Mouse (Mus musculus) embryonic facial prominence, embryonic 14.5 days (tissue): ENCODE results near the gene Zscan2. TPM values are rescaled to one million over a fixed set of nuclear protein-coding genes. Genes with fewer than 3 reads are reported as not detected.

ENCODE experiments used
- ATAC-seq: fragments of 200-750 bp; cut with Nextera tagmentation; 2 replicates; pipeline ENCODE4 v1.8.0; 2017; ENCODE audit warnings: low read depth, moderate number of reproducible peaks, moderate TSS enrichment
- DNase-seq: peaks from one replicate; pipeline ENCODE4 v3.0.0-alpha.2; 2015; ENCODE audit warnings: low spot score
- H3K27ac ChIP-seq: fragments of 300-500 bp; sonication (generic); replicated peaks from 2 replicates; pipeline ENCODE4 v1.5.1; 2014; ENCODE audit warnings: low read depth, mild to moderate bottlenecking, low read length, moderate library complexity
- H3K27me3 ChIP-seq: fragments of 300-500 bp; sonication (generic); replicated peaks from 2 replicates; pipeline ENCODE4 v1.6.1; 2014; ENCODE audit warnings: low read length; ENCODE audit not compliant: control insufficient read depth, insufficient read depth
- H3K36me3 ChIP-seq: fragments of 300-500 bp; sonication (generic); 2 replicates; pipeline ENCODE4 v1.6.1; 2014; ENCODE audit warnings: low read length, mixed read lengths; ENCODE audit not compliant: control insufficient read depth, insufficient read depth
- H3K4me1 ChIP-seq: fragments of 300-500 bp; sonication (generic); 2 replicates; pipeline ENCODE4 v1.6.1; 2014; ENCODE audit warnings: antibody characterized with exemption, low read length; ENCODE audit not compliant: control insufficient read depth, insufficient read depth
- H3K4me2 ChIP-seq: fragments of 300-500 bp; sonication (generic); 2 replicates; pipeline ENCODE4 v1.6.1; 2014; ENCODE audit warnings: low read depth, mild to moderate bottlenecking, low read length, moderate library complexity, mixed read lengths
- H3K4me3 ChIP-seq: fragments of 300-500 bp; sonication (generic); 2 replicates; pipeline ENCODE4 v1.5.1; 2014; ENCODE audit warnings: low read depth, mild to moderate bottlenecking, low read length
- H3K9ac ChIP-seq: fragments of 300-500 bp; sonication (generic); 2 replicates; pipeline ENCODE4 v1.6.1; 2014; ENCODE audit warnings: low read depth, mild to moderate bottlenecking, low read length, moderate library complexity, mixed read lengths
- H3K9me3 ChIP-seq: fragments of 300-500 bp; sonication (generic); 2 replicates; pipeline ENCODE4 v1.6.1; 2016; ENCODE audit warnings: low read length; ENCODE audit not compliant: control insufficient read depth
- WGBS: fragments of 180-500 bp; shearing (Covaris S2); extraction: QIAGEN DNeasy Blood & Tissue Kit; methylation state at CpG from one replicate; pipeline ENCODE4 v1.1.7; 2014; 5-methylcytosine and 5-hydroxymethylcytosine counted together
- polyA plus RNA-seq: library from polyadenylated mRNA; unstranded; fragments of >200 nt; fragmentation: Nextera tagmentation; extraction: Ambion mirVana; gene quantifications from 2 replicates; pipeline ENCODE4 v1.2.1, GENCODE M21; 2014

Gene Zscan2
- polyA plus RNA-seq, 1 experiment from 2014 or later: 1.8 TPM

DNA sequence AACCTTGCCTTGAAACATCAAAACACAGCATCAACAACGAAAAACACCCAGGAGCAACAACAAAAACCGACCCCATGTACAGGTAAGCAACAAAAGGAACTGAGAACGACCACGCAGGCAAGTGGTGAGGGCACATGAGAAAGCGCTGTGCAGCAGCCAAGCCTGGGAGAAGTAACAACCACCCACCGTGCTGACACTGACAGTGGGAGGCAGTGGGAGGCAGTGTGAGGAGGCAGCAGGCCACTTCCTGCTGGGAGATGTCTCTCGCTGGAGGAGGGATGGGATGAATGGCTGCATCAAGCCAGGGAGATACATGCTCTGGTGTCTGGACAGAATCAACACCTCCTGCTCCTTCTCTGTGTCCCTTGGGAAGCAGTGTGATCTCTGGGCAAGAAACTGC, 36.4 kb downstream of the Zscan2 start:
- Histone ChIP-seq H3K9me3 (no peaks in the 10 kb centered on the region), H3K9ac (no peak overlapping the region), H3K27ac (no peak overlapping the region), H3K27me3 (no peaks in the 10 kb centered on the region), H3K4me2 (no peak overlapping the region), H3K4me3 (no peak overlapping the region), H3K36me3 (peaks cover 48% of the 10 kb centered on the region), H3K4me1 (0 out of 2 replicates have a peak, but pooled peaks cover 7% of the 10 kb centered on the region)
- DNase-seq: no peak
- 94% methylated on average over 7 of the region's 7 CpGs for WGBS
- ATAC-seq: no peak

DNA sequence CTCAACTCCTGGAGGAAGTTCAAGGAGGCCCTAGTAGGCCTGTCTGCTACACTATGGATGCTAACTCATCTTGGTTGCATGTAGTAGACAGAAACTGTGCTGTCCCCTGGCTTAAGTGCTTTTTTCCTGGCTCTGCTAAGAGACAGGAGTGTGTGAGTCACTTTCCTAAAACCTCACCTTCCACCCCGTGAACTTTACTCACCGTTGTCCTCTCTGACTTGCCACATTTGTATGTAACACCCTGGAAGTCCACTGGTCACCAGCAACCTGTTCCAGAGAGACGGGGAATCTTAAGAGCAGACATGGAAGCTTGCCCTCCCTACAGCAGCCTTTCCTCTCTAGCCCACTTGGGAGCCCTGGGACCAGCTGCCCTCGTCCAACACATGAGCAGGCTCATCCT, 37.0 kb downstream of the Zscan2 start:
- no peaks in the 10 kb centered on the region for H3K27me3 ChIP-seq
- DNase-seq (no peak), ATAC-seq (no peak)
- H3K9me3 ChIP-seq: no peaks in the 10 kb centered on the region
- no peak overlapping the region for H3K4me3 ChIP-seq
- 83% methylated on average over 4 of the region's 4 CpGs for WGBS
- no peak overlapping the region for H3K4me2 ChIP-seq
- no peak overlapping the region for H3K9ac ChIP-seq
- no peak overlapping the region for H3K27ac ChIP-seq
- 0 out of 2 replicates have a peak, but pooled peaks cover 7% of the 10 kb centered on the region for H3K4me1 ChIP-seq
- H3K36me3 ChIP-seq: peaks cover 42% of the 10 kb centered on the region

DNA sequence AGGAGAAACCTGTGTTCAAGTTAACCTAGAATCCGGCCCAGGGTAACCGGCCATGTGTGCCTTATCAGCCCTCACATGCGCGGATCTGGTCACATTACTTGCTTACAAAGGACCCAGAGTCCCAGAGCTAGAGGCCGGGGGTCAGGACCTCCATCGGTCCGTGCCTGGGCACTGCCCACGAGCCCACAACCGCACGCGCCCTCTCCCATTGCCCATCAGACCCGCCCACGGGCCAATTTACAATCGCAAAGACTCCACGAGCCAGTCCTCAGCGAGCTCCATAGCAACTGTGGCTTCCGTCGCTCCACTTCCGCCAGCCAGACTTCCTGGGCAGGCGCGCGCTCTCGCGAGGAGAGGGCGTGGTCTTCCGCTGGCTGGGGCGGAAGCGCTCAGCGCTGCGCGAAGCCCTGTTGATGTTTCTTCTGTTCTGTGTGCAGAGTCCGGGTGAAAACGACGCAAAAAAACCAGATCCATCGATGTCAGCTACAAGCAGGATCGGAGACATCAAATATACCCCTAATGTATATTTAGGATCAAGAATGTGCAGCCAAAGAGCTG, 40.3 kb downstream of the Zscan2 start, which contains the start of gene Wdr73:
TSS of gene Wdr73 (minus strand) at position 326 of the 558 bp plus-strand sequence.
- DNase-seq (peak; percentile 97), ATAC-seq (peak; percentile 97)
- Histone ChIP-seq H3K4me2 (peak within 1 kb of the TSS; percentile 69), H3K9me3 (no peaks in the 10 kb centered on the region), H3K27me3 (no peaks in the 10 kb centered on the region), H3K27ac (peak within 1 kb of the TSS; percentile 90), H3K4me3 (peak within 1 kb of the TSS; percentile 71), H3K9ac (peak within 1 kb of the TSS; percentile 77), H3K36me3 (peaks cover 25% of the 10 kb centered on the region), H3K4me1 (0 out of 2 replicates have a peak, but pooled peaks cover 7% of the 10 kb centered on the region)
- WGBS: 0% methylated on average over 36 of the region's 36 CpGs

DNA sequence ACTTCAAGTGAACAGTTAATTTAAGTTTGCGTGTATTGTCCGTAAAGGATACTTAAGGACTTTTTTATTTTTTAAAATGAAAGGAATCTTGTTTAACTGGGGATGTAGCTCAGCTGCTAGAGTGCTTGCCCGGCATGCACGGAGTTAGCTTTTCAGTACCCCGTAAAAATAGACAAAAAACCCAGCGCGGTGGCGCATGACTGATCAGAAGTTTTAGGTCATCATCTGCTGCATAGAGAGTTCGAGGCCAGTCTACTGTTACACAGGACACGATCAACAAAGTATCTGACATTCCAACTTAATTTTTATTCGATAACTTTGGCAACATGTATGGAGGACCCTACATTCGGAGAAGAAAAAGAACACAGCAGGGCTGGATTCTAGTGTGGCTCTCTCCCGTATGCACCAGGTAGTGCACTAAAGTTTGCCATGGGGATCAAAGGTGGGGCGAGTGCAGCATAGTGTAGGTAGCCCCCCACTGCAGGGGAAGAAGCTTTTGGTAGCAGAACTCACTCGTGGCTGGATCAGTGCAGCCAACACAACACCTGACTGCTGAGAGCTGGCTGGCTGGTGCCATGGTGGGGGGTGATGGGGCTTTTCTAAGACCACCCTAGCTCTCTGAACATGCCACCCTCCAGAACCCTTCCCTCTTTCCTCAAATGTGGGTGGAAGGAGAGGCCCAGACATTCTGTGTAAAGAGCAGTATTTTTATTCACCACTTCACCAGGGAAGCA, 41.0 kb downstream of the Zscan2 start:
- Histone ChIP-seq H3K4me1 (0 out of 2 replicates have a peak, but pooled peaks cover 7% of the 10 kb centered on the region), H3K27me3 (no peaks in the 10 kb centered on the region), H3K36me3 (peaks cover 20% of the 10 kb centered on the region), H3K4me3 (peak overlapping the region; percentile 71), H3K9ac (peak overlapping the region; percentile 77), H3K27ac (peak overlapping the region; percentile 90), H3K4me2 (peak overlapping the region; percentile 69), H3K9me3 (no peaks in the 10 kb centered on the region)
- no peak for ATAC-seq
- no peak for DNase-seq
- WGBS: 27% methylated on average over 15 of the region's 15 CpGs

DNA sequence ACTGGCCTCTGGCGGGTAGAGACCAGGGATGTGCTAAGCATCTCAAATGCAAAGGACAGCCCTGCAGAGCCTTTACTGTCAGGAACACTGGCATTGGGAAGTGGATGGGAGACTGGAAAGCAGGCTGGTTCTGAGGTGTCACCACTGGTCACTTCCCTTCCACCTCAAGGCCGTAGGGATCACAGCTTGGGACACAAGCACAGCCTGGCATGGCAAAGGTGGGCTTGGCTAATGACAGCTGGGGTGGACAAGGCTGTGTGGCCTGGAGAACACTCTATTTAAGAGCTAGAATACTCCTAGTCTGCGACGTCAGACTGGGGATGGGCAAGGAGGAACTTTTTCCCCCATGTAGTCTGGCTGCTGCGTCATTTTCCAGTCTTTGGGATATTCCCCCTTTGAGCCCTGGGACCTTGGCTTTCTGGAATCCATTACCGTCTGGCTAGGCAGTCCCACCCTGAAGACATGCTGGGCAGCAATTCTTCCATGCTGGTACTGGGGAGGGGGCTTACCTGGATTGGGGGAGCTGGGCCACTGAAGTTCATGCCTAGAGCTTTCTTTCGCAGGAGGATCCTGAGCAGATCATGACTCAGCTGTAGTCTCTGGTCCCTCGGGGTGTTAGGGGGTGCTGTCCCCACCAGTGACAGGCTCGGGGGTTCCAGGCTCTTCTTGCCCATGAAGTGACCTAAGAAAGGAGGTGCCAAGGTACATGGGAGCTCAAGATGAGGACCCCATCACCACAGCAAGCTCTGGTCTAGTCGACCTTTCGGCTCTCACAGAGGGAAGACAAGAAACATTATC, 43.1 kb downstream of the Zscan2 start:
- Histone ChIP-seq H3K4me1 (0 out of 2 replicates have a peak, but pooled peaks cover 7% of the 10 kb centered on the region), H3K4me3 (no peak overlapping the region), H3K4me2 (peak overlapping the region; percentile 83; the same call in 1 of the 2 replicates), H3K36me3 (peaks cover 14% of the 10 kb centered on the region; the same call in 1 of the 2 replicates), H3K9me3 (no peaks in the 10 kb centered on the region), H3K27ac (no peak overlapping the region), H3K9ac (no peak overlapping the region), H3K27me3 (no peaks in the 10 kb centered on the region)
- DNase-seq: no peak
- 86% methylated on average over 11 of the region's 11 CpGs for WGBS
- no peak for ATAC-seq

DNA sequence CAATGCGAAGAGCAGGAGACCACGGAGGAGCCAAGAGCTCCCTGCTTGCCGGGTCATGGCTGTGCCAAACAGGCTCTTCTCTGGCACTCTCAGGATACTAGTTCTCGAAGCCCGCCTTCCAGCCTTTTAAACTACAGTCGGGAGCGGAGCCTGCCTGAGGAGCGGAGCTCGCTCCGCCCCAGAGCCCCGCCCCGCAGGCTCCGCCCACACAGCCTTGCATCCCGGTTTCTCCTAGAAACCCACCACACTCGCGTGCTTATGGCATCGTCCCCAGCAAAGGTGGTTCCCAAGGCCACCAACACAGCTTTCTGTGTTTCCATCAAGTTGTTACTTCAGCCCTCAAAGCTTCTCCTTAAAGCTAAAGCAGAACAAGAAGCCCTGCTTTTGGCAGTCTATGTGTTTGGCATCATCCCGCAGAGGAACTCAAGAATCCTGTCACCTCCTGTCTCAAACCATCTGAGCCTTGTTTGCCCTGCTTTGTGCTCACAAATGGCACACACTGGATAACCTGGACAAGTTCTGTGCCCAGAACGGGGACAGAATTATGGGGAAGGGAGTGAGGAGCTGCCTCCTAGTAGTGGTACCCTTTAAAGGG, 44.3 kb downstream of the Zscan2 start, which contains the start of gene Nmb:
TSS of gene Nmb (minus strand) at position 156 of the 595 bp plus-strand sequence.
- no peaks in the 10 kb centered on the region for H3K9me3 ChIP-seq
- H3K27ac ChIP-seq: no peak within 1 kb of the TSS
- H3K27me3 ChIP-seq: no peaks in the 10 kb centered on the region
- peak within 1 kb of the TSS; percentile 83 for H3K4me2 ChIP-seq
- ATAC-seq (peak; percentile 71), DNase-seq (peak; percentile 88)
- peak within 1 kb of the TSS; percentile 62 for H3K9ac ChIP-seq
- WGBS: 3% methylated on average over 15 of the region's 19 CpGs
- H3K36me3 ChIP-seq: peaks cover 18% of the 10 kb centered on the region
- H3K4me1 ChIP-seq: 0 out of 2 replicates have a peak, but pooled peaks cover 7% of the 10 kb centered on the region
- peak within 1 kb of the TSS; percentile 46 for H3K4me3 ChIP-seq

DNA sequence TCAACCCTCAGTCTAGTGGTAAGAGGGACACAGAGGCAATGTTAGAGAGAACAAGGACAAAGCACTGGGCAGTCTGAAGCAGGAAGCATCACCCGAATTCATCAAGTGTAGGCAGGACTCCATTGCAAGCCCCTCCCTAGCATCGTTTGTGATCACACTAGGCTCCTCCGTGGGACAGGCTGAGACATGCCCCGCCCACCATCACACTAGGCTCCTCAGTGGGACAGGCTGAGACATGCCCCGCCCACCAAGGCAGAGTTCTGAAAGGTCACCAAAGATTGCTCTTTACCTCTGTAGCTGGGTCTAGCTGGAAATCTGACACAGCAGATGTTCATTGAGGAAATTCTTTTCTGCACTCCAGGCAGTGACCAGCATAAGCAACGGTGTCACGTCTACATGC, 50.3 kb downstream of the Zscan2 start:
- H3K4me1 ChIP-seq: no peaks in the 10 kb centered on the region
- H3K9me3 ChIP-seq: no peaks in the 10 kb centered on the region
- H3K27me3 ChIP-seq: no peaks in the 10 kb centered on the region
- no peak overlapping the region for H3K4me3 ChIP-seq
- H3K9ac ChIP-seq: no peak overlapping the region
- H3K36me3 ChIP-seq: peaks cover 68% of the 10 kb centered on the region
- no peak overlapping the region for H3K4me2 ChIP-seq
- 74% methylated on average over 7 of the region's 7 CpGs for WGBS
- DNase-seq (peak; percentile 15), ATAC-seq (no peak)
- no peak overlapping the region for H3K27ac ChIP-seq

DNA sequence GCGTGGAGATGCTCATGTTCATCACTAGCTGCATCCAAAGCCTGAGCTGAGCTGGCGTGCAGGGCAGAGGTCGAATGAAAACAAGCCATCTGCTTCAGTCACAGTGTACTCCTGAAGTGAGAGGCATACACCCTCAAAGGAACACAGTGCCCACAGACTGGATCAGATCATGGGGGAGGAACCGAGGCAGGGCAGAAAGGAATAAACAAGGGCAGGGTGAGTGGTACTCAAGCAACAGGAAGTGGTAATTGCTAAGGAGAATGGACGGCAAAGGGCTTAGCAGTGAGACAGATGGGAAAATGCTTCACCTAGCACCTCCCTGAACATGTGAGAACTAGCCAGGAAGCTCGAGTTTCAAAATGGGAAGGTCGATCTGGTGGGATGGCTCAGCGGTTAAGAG, 51.8 kb downstream of the Zscan2 start:
- DNase-seq (no peak), ATAC-seq (no peak)
- WGBS: 78% methylated on average over 8 of the region's 8 CpGs
- no peak overlapping the region for H3K9ac ChIP-seq
- no peaks in the 10 kb centered on the region for H3K4me1 ChIP-seq
- H3K4me3 ChIP-seq: no peak overlapping the region
- no peak overlapping the region for H3K4me2 ChIP-seq
- no peaks in the 10 kb centered on the region for H3K9me3 ChIP-seq
- peaks cover 73% of the 10 kb centered on the region for H3K36me3 ChIP-seq
- no peaks in the 10 kb centered on the region for H3K27me3 ChIP-seq
- no peak overlapping the region for H3K27ac ChIP-seq
